Mouse (Mus musculus) forebrain, embryonic 13.5 days (tissue): ENCODE measurements around the gene Olfr1373. TPM values are rescaled to one million over a fixed set of nuclear protein-coding genes. Genes with fewer than 3 reads are reported as not detected.

ENCODE experiments used
- ATAC-seq: fragments of 200-750 bp; cut with Nextera tagmentation; 2 replicates; pipeline ENCODE4 v1.8.0; 2017
- H3K27ac ChIP-seq: fragments of 300-500 bp; sonication (generic); 2 replicates; pipeline ENCODE4 v1.5.1; 2015; ENCODE audit warnings: inconsistent platforms, mild to moderate bottlenecking, moderate library complexity
- H3K27me3 ChIP-seq: fragments of 300-500 bp; sonication (generic); 2 replicates; pipeline ENCODE4 v1.6.1; 2015; ENCODE audit warnings: mild to moderate bottlenecking, inconsistent platforms
- H3K36me3 ChIP-seq: fragments of 300-500 bp; sonication (generic); 2 replicates; pipeline ENCODE4 v1.6.1; 2015; ENCODE audit warnings: mild to moderate bottlenecking, inconsistent platforms; ENCODE audit not compliant: poor library complexity, severe bottlenecking
- H3K4me1 ChIP-seq: fragments of 300-500 bp; sonication (generic); 2 replicates; pipeline ENCODE4 v1.6.1; 2015; ENCODE audit warnings: inconsistent platforms
- H3K4me2 ChIP-seq: fragments of 300-500 bp; sonication (generic); 2 replicates; pipeline ENCODE4 v1.6.1; 2015; ENCODE audit warnings: inconsistent platforms, mild to moderate bottlenecking, moderate library complexity
- H3K4me3 ChIP-seq: fragments of 300-500 bp; sonication (generic); 2 replicates; pipeline ENCODE4 v1.5.1; 2015; ENCODE audit warnings: mild to moderate bottlenecking, inconsistent platforms
- H3K9ac ChIP-seq: fragments of 300-500 bp; sonication (generic); 2 replicates; pipeline ENCODE4 v1.6.1; 2015; ENCODE audit warnings: mild to moderate bottlenecking, inconsistent platforms
- H3K9me3 ChIP-seq: fragments of 300-500 bp; sonication (generic); replicated peaks from 2 replicates; pipeline ENCODE4 v1.6.1; 2016; ENCODE audit warnings: inconsistent platforms
- WGBS: fragments of 180-500 bp; shearing (Covaris S2); methylation state at CpG from one replicate; pipeline ENCODE4 v1.1.7; 2015; 5-methylcytosine and 5-hydroxymethylcytosine counted together
- microRNA-seq: library from miRNA; unstranded; fragments of <30 nt; microRNA quantifications from one replicate; pipeline ENCODE4, GENCODE M21; 2016
- polyA plus RNA-seq: library from polyadenylated mRNA; unstranded; fragments of >200 nt; fragmentation: Nextera tagmentation; extraction: Ambion mirVana; gene quantifications from 2 replicates; pipeline ENCODE4 v1.2.1, GENCODE M21; 2015

The Olfr1373 gene
- polyA plus RNA-seq, 1 experiment from 2014 or later = not detected

DNA sequence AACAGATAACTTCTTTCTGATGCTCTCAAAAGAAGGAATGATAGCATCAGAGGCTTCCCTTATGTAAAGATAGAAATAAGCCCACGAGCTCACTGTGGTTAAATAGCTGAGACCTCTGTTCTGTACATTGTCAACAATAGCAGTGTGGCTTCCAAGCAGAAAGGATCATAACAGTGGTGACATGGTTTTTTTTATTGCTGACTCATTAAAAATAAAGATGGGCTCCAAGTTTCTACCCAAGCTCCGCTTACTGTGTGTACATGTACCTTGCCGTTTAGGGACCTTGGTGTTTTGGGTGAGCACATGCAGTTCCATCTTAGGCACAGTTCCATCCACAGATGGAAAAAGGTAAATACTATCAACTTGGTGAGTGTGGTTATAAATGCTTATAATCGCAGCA, 42.4 kb downstream of the Olfr1373 start:
- Histone ChIP-seq H3K4me3 (no peak overlapping the region), H3K27ac (no peak overlapping the region), H3K4me1 (peaks cover 22% of the 10 kb centered on the region), H3K4me2 (no peak overlapping the region), H3K9me3 (no peaks in the 10 kb centered on the region), H3K9ac (no peak overlapping the region), H3K36me3 (no peaks in the 10 kb centered on the region), H3K27me3 (no peaks in the 10 kb centered on the region)
- no peak for ATAC-seq
- WGBS = 95% methylated on average over 4 of the region's 4 CpGs

DNA sequence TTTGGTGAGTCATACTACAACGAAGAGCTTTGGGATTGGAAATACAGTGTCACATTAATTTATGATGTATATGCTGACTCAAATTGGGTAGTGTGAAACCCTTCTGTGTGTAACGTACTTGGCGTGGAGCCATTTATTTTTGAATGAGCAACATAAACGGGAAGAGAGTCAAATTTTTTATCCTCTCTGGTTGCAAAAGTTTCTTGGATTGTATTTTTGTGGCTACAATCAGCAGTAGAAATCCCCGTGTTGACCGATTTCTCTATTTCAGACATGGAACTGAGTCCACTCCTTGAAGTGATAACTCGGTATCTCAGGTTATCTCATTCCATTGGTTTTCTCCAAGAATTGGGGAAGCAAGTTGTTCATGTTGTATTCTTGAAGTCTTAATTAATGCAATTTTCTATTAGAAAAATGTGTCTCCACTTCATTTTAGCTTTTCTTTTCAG, 45.5 kb downstream of the Olfr1373 start:
- Histone ChIP-seq H3K27ac (no peak overlapping the region), H3K9me3 (no peaks in the 10 kb centered on the region), H3K4me1 (peaks cover 26% of the 10 kb centered on the region), H3K27me3 (no peaks in the 10 kb centered on the region), H3K4me2 (peak overlapping the region; percentile 83), H3K4me3 (peak overlapping the region; percentile 92), H3K9ac (peak overlapping the region; percentile 99), H3K36me3 (no peaks in the 10 kb centered on the region)
- no peak for ATAC-seq
- WGBS = 6% methylated on average over 7 of the region's 7 CpGs

DNA sequence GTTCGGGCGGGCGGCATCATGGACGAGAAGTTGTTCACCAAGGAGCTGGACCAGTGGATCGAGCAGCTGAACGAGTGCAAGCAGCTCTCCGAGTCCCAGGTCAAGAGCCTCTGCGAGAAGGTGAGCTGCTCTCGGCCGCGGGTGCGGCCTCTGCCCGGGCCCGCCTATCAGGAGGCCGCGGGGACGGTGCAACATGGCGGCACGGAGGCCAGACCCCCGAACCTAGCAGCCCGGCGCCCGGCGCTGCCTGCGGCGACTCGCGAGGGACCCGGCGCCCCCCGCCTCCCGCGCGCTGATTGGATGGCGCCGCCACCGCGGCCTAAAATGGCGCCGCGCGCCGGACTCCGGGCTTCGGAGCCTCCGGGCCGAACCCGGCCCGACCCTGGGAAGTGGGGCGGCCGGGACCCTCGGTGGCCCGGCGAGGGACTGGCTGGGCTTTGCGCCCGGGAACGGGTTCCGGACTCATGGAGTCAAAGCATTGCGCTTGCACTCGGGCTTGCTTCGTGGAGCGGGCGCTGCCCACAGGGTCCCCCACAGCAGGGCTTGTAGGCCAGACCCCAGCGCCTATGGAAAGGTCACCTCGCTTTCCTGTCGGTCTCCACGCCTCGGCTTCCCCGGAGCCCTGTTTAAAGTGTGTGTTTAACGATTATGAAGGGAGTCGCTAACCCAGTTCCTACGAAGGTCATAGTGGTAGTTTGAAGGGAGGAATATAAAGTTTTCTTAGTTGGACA, 46.1 kb downstream of the Olfr1373 start:
- Histone ChIP-seq H3K9ac (peak overlapping the region; percentile 99), H3K9me3 (no peaks in the 10 kb centered on the region), H3K27ac (peak overlapping the region; percentile 99), H3K4me3 (peak overlapping the region; percentile 92), H3K27me3 (no peaks in the 10 kb centered on the region), H3K4me2 (peak overlapping the region; percentile 83), H3K36me3 (no peaks in the 10 kb centered on the region), H3K4me1 (peaks cover 26% of the 10 kb centered on the region)
- WGBS = under 1% methylated on average over 62 of the region's 72 CpGs
- ATAC-seq = peak; percentile 84

- peak within 1 kb of the TSS; percentile 99 for H3K27ac ChIP-seq
- peak within 1 kb of the TSS; percentile 83 for H3K4me2 ChIP-seq
- H3K36me3 ChIP-seq = no peaks in the 10 kb centered on the region
- H3K9ac ChIP-seq = peak within 1 kb of the TSS; percentile 99
- H3K27me3 ChIP-seq = no peaks in the 10 kb centered on the region
- peak; percentile 99 for ATAC-seq
- WGBS = under 1% methylated on average over 52 of the region's 53 CpGs
- H3K9me3 ChIP-seq = no peaks in the 10 kb centered on the region
- H3K4me3 ChIP-seq = peak within 1 kb of the TSS; percentile 92
- H3K4me1 ChIP-seq = peaks cover 26% of the 10 kb centered on the region
Measured at GRCm38 (mm10) chr11:52098398-52098946, 46.9 kb downstream of the Olfr1373 start, which contains the start of gene Ppp2ca. Gene Ppp2ca, plus strand, starts transcription at chr11:52098681.

- ATAC-seq = no peak
- Histone ChIP-seq H3K27me3 (no peaks in the 10 kb centered on the region), H3K4me3 (no peak overlapping the region; the same call in 1 of the 2 replicates), H3K4me2 (peak overlapping the region; percentile 83), H3K9me3 (no peaks in the 10 kb centered on the region), H3K27ac (no peak overlapping the region), H3K36me3 (no peaks in the 10 kb centered on the region), H3K4me1 (peaks cover 26% of the 10 kb centered on the region), H3K9ac (no peak overlapping the region)
- WGBS = 91% methylated on average over 2 of the region's 2 CpGs
Measured at GRCm38 (mm10) chr11:52097596-52097995, 47.7 kb downstream of the Olfr1373 start.

DNA sequence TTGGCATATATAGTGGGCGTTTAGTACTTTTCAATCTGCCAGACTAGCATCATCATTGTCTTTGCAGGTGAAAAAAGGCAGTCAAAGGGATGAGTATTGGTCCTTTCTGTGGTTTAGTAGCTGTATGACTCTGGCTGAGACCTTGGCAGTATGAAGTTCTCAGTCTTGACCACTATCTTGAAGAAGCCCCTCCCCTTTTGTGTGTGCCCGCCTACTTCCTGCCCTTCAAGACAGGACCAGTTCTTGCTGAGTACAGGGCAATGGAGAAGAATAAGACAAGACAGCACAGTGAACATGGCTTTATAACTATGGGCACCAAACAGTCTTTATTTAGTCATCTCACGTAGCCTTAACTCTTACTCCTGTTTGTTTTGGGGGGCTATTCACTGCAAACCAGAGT, 48.3 kb downstream of the Olfr1373 start:
- Histone ChIP-seq H3K4me2 (no peak overlapping the region), H3K27ac (no peak overlapping the region), H3K4me3 (no peak overlapping the region), H3K9me3 (no peaks in the 10 kb centered on the region), H3K9ac (no peak overlapping the region), H3K36me3 (no peaks in the 10 kb centered on the region), H3K27me3 (no peaks in the 10 kb centered on the region), H3K4me1 (peaks cover 26% of the 10 kb centered on the region)
- 79% methylated on average over 3 of the region's 3 CpGs for WGBS
- ATAC-seq = no peak

Small RNA genes within 50 kb of the gene (microRNA-seq; reads per million reads assigned to microRNA genes)
- gene Gm24157 (not detected), gene Mir3061 (29.2 reads per million, percentile 36 among the genes with 10 or more reads in this experiment)

Other genes starting within 250 kb of the Olfr1373 start
- gene Cdkn2aipnl, start 177.9 kb downstream of the Olfr1373 start, polyA plus RNA-seq = 114 and 121 TPM in 2 replicates
- gene Ube2b, start 144.8 kb downstream of the Olfr1373 start, polyA plus RNA-seq = 276 and 301 TPM in 2 replicates
- 15.0 and 21.4 TPM in 2 replicates for gene Cdkl3, start 141.3 kb downstream of the Olfr1373 start, polyA plus RNA-seq
- 108 and 112 TPM in 2 replicates for gene Ppp2ca, start 46.8 kb downstream of the Olfr1373 start, polyA plus RNA-seq
- gene Olfr1371, start 68.5 kb upstream of the Olfr1373 start, polyA plus RNA-seq = not detected in 2 replicates
- gene Skp1a, start 86.5 kb upstream of the Olfr1373 start, polyA plus RNA-seq = 1,072 and 1,145 TPM in 2 replicates
- 2.2 and 2.3 TPM in 2 replicates for gene Tcf7, start 137.5 kb upstream of the Olfr1373 start, polyA plus RNA-seq
- gene Vdac1, start 215.3 kb upstream of the Olfr1373 start, polyA plus RNA-seq = 233 and 254 TPM in 2 replicates